Mouse (Mus musculus) kidney, embryonic 15.5 days (tissue): ENCODE results near the gene Katnbl1. TPM values are rescaled to one million over a fixed set of nuclear protein-coding genes. Genes with fewer than 3 reads are reported as not detected.
"Not testable (repeated sequence)": the region's sequence is repeated elsewhere in the genome, so short reads cannot be mapped to it uniquely, and the experiment has no call there.

Experiments
- ATAC-seq: fragments of 200-750 bp; cut with Nextera tagmentation; replicated peaks from 2 replicates; pipeline ENCODE4 v1.8.0; 2017; ENCODE audit warnings: moderate TSS enrichment; ENCODE audit not compliant: low FRiP score
- H3K27ac ChIP-seq: fragments of 300-500 bp; sonication (generic); 2 replicates; pipeline ENCODE4 v1.5.1; 2015; ENCODE audit warnings: mild to moderate bottlenecking, inconsistent platforms
- H3K27me3 ChIP-seq: fragments of 300-500 bp; sonication (generic); 2 replicates; pipeline ENCODE4 v1.6.1; 2015; ENCODE audit warnings: inconsistent platforms
- H3K36me3 ChIP-seq: fragments of 300-500 bp; sonication (generic); 2 replicates; pipeline ENCODE4 v1.6.1; 2015; ENCODE audit warnings: inconsistent platforms
- H3K4me1 ChIP-seq: fragments of 300-500 bp; sonication (generic); 2 replicates; pipeline ENCODE4 v1.6.1; 2015; ENCODE audit warnings: inconsistent platforms
- H3K4me2 ChIP-seq: fragments of 300-500 bp; sonication (generic); 2 replicates; pipeline ENCODE4 v1.6.1; 2015; ENCODE audit warnings: moderate library complexity, mild to moderate bottlenecking, inconsistent platforms
- H3K4me3 ChIP-seq: fragments of 300-500 bp; sonication (generic); replicated peaks from 2 replicates; pipeline ENCODE4 v1.5.1; 2015; ENCODE audit warnings: mild to moderate bottlenecking, inconsistent platforms
- H3K9ac ChIP-seq: fragments of 300-500 bp; sonication (generic); 2 replicates; pipeline ENCODE4 v1.6.1; 2015; ENCODE audit warnings: mild to moderate bottlenecking, inconsistent platforms
- H3K9me3 ChIP-seq: fragments of 300-500 bp; sonication (generic); replicated peaks from 2 replicates; pipeline ENCODE4 v1.6.1; 2016; ENCODE audit warnings: inconsistent platforms
- WGBS: fragments of 180-500 bp; shearing (Covaris S2); methylation state at CpG from one replicate; pipeline ENCODE4 v1.1.7; 2015; ENCODE audit warnings: mixed read lengths; 5-methylcytosine and 5-hydroxymethylcytosine counted together
- polyA plus RNA-seq: library from polyadenylated mRNA; unstranded; fragments of >200 nt; fragmentation: Nextera tagmentation; extraction: Ambion mirVana; gene quantifications from 2 replicates; pipeline ENCODE4 v1.2.1, GENCODE M21; 2015

The Katnbl1 gene
- polyA plus RNA-seq, 1 experiment from 2014 or later = 38.4 TPM

DNA sequence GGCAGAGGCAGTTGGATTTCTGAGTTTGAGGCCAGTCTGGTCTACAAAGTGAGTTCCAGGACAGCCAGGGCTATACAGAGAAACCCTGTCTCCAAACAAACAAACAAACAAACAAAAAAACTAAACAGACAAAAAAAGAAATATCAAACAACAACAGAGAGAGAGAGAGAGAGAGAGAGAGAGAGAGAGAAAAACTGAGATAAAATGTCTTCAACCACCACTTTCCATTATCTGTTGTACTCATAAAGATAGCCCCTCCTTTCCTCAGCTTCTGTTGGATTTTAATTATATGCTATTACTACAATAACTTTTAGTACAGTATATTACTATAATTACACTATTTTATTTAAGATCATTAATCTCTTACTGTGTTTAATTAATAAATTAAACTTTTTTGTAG is 73.5 kb downstream of the Katnbl1 start:
- not testable (repeated sequence) for H3K27ac ChIP-seq, H3K9ac ChIP-seq, H3K9me3 ChIP-seq, H3K4me3 ChIP-seq, H3K4me2 ChIP-seq, ATAC-seq, H3K27me3 ChIP-seq, H3K36me3 ChIP-seq
- H3K4me1 ChIP-seq = peaks cover 14% of the 10 kb centered on the region

DNA sequence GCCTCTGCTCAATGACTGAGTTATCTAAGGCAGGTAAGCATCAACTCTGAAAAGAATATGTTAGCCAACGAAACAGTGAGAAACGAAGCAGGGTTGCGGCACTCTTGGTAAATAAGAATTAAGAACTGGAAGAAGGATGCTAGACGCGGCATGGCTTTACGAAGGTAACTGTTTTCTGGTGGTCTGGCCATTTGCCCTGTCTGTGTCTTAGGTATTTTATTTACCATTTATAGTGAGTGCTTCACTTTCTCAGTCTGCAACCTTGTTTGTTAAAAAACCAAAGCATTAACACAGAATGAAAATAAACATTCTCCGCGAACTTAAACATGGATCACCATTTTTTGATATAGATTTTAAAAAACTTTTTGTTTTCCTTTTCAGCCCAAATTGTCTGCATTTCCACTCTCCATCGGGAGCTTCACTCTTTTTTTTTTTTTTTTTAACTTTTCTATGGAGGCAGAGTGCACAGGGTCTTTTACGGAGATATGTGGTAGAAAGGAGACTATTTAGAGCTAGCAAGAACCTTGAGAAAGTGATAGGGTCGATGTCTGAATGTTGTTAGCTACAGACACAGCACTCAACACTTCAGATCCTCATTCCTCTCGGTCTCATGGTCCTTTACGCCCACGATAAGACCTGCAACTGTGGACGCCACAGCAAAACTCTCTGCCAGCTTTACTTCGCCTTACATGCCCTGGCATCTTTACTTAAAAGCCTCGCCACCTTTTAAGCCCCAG is 75.3 kb downstream of the Katnbl1 start:
- Histone ChIP-seq H3K4me2 (peak overlapping the region; percentile 72), H3K9me3 (no peaks in the 10 kb centered on the region), H3K9ac (peak overlapping the region; percentile 72), H3K4me3 (peak overlapping the region; percentile 62), H3K27ac (0 out of 2 replicates have a peak overlapping the region, but pooled peaks have one; percentile 55), H3K4me1 (peaks cover 14% of the 10 kb centered on the region), H3K36me3 (peaks cover 2% of the 10 kb centered on the region; the same call in 1 of the 2 replicates), H3K27me3 (no peaks in the 10 kb centered on the region)
- WGBS = 32% methylated on average over 17 of the region's 17 CpGs
- ATAC-seq = peak; percentile 75; the same call in 1 of the 2 replicates

DNA sequence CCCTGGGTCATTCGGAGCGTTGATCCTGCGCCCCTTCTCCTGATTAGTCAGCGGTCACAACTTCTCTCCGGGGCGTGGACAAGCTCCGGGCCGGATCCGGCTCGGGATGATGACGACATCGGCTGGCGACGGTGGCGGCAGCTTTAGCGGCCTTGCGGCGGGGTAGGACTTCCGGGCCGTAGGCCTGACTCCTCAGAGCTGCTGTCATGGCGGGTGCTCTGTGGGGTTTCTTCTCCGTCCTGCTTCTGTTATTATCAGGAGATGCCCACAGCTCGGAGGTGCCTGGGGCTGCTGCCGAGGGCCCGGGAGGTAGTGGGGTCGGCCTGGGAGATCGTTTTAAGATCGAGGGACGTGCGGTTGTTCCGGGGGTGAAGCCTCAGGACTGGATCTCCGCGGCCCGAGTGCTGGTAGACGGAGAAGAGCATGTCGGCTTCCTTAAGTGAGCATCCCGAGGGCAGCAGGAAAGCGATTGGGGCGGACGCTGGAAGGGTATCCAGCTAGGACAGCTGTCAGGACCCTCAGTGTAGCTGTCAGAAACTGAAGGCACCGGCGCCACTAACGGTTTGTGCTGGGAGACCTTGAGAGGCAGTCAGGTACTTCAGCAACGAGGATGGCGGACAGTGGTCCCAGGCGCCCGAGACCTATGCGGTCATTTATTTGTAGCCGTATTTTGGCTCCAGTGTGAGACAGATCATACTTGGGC is 76.0 kb downstream of the Katnbl1 start, which contains the start of gene Emc7:
Emc7 (plus strand) TSS at position 136 of the 703 bp plus-strand sequence.
- H3K36me3 ChIP-seq = peaks cover 6% of the 10 kb centered on the region
- under 1% methylated on average over 49 of the region's 49 CpGs for WGBS
- ATAC-seq = peak; percentile 99
- H3K4me1 ChIP-seq = peaks cover 14% of the 10 kb centered on the region
- H3K4me3 ChIP-seq = peak within 1 kb of the TSS; percentile 62
- H3K27ac ChIP-seq = peak within 1 kb of the TSS; percentile 55; the same call in 1 of the 2 replicates
- H3K9me3 ChIP-seq = no peaks in the 10 kb centered on the region
- peak within 1 kb of the TSS; percentile 72 for H3K9ac ChIP-seq
- peak within 1 kb of the TSS; percentile 72 for H3K4me2 ChIP-seq
- H3K27me3 ChIP-seq = no peaks in the 10 kb centered on the region

DNA sequence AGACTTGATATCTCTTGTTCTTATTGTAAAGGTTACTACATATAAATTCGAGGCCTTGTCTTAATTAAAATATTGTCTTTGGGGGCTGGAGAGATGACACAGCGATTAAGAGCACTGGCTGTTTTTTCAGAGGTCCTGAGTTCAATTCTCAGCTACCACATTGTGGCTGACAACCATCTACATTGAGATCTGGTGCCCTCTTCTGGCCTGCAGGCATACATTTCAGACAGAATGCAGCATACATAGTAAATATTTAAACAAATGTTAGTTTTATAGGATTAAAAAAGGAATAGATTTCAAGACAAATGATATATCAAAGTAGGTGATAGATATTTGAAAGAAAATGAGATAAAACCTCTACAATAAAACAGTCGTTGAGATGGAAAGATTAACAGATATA is 81.5 kb downstream of the Katnbl1 start:
- Histone ChIP-seq H3K4me2 (no peak overlapping the region), H3K9ac (no peak overlapping the region), H3K4me1 (peaks cover 7% of the 10 kb centered on the region), H3K27me3 (no peaks in the 10 kb centered on the region), H3K36me3 (peaks cover 39% of the 10 kb centered on the region), H3K9me3 (no peaks in the 10 kb centered on the region), H3K4me3 (no peak overlapping the region), H3K27ac (no peak overlapping the region)
- 88% methylated on average over 3 of the region's 3 CpGs for WGBS
- no peak for ATAC-seq

Other genes starting within 250 kb of the Katnbl1 start
- gene Olfr1316, start 244.2 kb upstream of the Katnbl1 start, polyA plus RNA-seq = not detected in 2 replicates
- gene Olfr1317, start 238.9 kb upstream of the Katnbl1 start, polyA plus RNA-seq = not detected in 2 replicates
- not detected in 2 replicates for gene Olfr1318, start 225.0 kb upstream of the Katnbl1 start, polyA plus RNA-seq
- gene Lpcat4, start 139.7 kb upstream of the Katnbl1 start, polyA plus RNA-seq = 23.1 and 25.7 TPM in 2 replicates
- 0.08 TPM in 1 of 2 replicates, not detected in the other for gene Nutm1, start 119.9 kb upstream of the Katnbl1 start, polyA plus RNA-seq
- 242 and 259 TPM in 2 replicates for gene Nop10, start 117.3 kb upstream of the Katnbl1 start, polyA plus RNA-seq
- 9.5 and 10.7 TPM in 2 replicates for gene Slc12a6, start 113.4 kb upstream of the Katnbl1 start, polyA plus RNA-seq
- gene Gm21985, start 112.9 kb upstream of the Katnbl1 start, polyA plus RNA-seq = not detected in 2 replicates
- gene Emc4, start 11.2 kb upstream of the Katnbl1 start, polyA plus RNA-seq = 120 and 123 TPM in 2 replicates
- gene Emc7, start 75.8 kb downstream of the Katnbl1 start, polyA plus RNA-seq = 19.3 and 20.0 TPM in 2 replicates
- gene Chrm5, start 101.6 kb downstream of the Katnbl1 start, polyA plus RNA-seq = 0.17 and 0.22 TPM in 2 replicates
- gene Aven, start 113.8 kb downstream of the Katnbl1 start, polyA plus RNA-seq = 7.2 and 9.3 TPM in 2 replicates